Mouse (Mus musculus) ES-E14 (cell line): ENCODE measurements at regions not wholly inside any gene's neighbourhood (a gene's known extent, or its start where the extent isn't known, plus 50 kb on each side); places are given as distances from the start of the nearest gene placed in this dataset.
A peak's percentile ranks its signal among the peaks of the same experiment; 100 is the strongest.

ENCODE experiments used
- DNase-seq: peaks from one replicate; pipeline ENCODE4 v3.0.0-alpha.2; 2013; ENCODE audit warnings: low read depth, low spot score
- H3K27ac ChIP-seq: 2 replicates; pipeline ENCODE4 v1.5.1; 2012; ENCODE audit warnings: low read depth, mild to moderate bottlenecking, low read length, moderate library complexity, mixed read lengths; ENCODE audit not compliant: poor library complexity, insufficient read depth, severe bottlenecking
- H3K36me3 ChIP-seq: 2 replicates; pipeline ENCODE4 v1.6.1; 2012; ENCODE audit warnings: mild to moderate bottlenecking, low read length, moderate library complexity, mixed read lengths; ENCODE audit not compliant: control insufficient read depth, poor library complexity, insufficient read depth, severe bottlenecking
- H3K4me1 ChIP-seq, 2 experiments: fragments of 150-350 bp in 1 of 2; sonication (generic) in 1 of 2; 2 replicates each; pipeline ENCODE4 v1.6.1; 2012; ENCODE audit warnings: low read length in 2 of 2, mild to moderate bottlenecking in 1 of 2, mixed read lengths in 1 of 2; ENCODE audit not compliant: control insufficient read depth in 2 of 2, insufficient read depth in 2 of 2, poor library complexity in 1 of 2
- H3K4me3 ChIP-seq, 2 experiments: fragments of 150-350 bp in 1 of 2; sonication (generic) in 1 of 2; 2 replicates each; pipeline ENCODE4 v1.5.1; 2012; ENCODE audit warnings: low read length in 2 of 2, low read depth in 1 of 2, mild to moderate bottlenecking in 1 of 2, mixed read lengths in 1 of 2; ENCODE audit not compliant: insufficient read depth in 1 of 2, poor library complexity in 1 of 2, severe bottlenecking in 1 of 2
- H3K9ac ChIP-seq: 2 replicates; pipeline ENCODE4 v1.6.1; 2012; ENCODE audit warnings: low read depth, mild to moderate bottlenecking, low read length, mixed read lengths; ENCODE audit not compliant: poor library complexity, insufficient read depth, severe bottlenecking
- H3K9me3 ChIP-seq: fragments of 150-350 bp; sonication (generic); 2 replicates; pipeline ENCODE4 v1.6.1; 2012; ENCODE audit warnings: low read depth, mild to moderate bottlenecking, low read length; ENCODE audit not compliant: control insufficient read depth, insufficient read depth
- CHD2 ChIP-seq: IDR thresholded peaks from 2 replicates; pipeline ENCODE4 v1.6.1; 2014; ENCODE audit warnings: mild to moderate bottlenecking, low read depth, low read length, inconsistent platforms
- HCFC1 ChIP-seq: IDR thresholded peaks from 2 replicates; pipeline ENCODE4 v1.6.1; 2012; ENCODE audit warnings: low read length, inconsistent platforms, borderline replicate concordance; ENCODE audit not compliant: insufficient read depth
- MAFK ChIP-seq: IDR thresholded peaks from 2 replicates; pipeline ENCODE4 v1.6.1; 2014; ENCODE audit warnings: mild to moderate bottlenecking, low read depth, low read length, inconsistent platforms; ENCODE audit not compliant: insufficient read depth
- ZC3H11A ChIP-seq: IDR thresholded peaks from 2 replicates; pipeline ENCODE4 v1.6.1; 2012; ENCODE audit warnings: low read depth, mild to moderate bottlenecking, inconsistent platforms, low read length, borderline replicate concordance
- ZNF384 ChIP-seq: IDR thresholded peaks from 2 replicates; pipeline ENCODE4 v1.6.1; 2012; ENCODE audit warnings: low read depth, low read length, inconsistent platforms
- in situ Hi-C, 2 experiments: fragments of 600-800 bp; cut with MboI; formaldehyde crosslinking; loops; one replicate each; pipeline ENCODE4 v1.15.1; 2025; ENCODE audit warnings: low sequenced_read_pairs in 2 of 2, inconsistent platforms in 1 of 2; ENCODE audit not compliant: unreplicated experiment in 2 of 2

DNA sequence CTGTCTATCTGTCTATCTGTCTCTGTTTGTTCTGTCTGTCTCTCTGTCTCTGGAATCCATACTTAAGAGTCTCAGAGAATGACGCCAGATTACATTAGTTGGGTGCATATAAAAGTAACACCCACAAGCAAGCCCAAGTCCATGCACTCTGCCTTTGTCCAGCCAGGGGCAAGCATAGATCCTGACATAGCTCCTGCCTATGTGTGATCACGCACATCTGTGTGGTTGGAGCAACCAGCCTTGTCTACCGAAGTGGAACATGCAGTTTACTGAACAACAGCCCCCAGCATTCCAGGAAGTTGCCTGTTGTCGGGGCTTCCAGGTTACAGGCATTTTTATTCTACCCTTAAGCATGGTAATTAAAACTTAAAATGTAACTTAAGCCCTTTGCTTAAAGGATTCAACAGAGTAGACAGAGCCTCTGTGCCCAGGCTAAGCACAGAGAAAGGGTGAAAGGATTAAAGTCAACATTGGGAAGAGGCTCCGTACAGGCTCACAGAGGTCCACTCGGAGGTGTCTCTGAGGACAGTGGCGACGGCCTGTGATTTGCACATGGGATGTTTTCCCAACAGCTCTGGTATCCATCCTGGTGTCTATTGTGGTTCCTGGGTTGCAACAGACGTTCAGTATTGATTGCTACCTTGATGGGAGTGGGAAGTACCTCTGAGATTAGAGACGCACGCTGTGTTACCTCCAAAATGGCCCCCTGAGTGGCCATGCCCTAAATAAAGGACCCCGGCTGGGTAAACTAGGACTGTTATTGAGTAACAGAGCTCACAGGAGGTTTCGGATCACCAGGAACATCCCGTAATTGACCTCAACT, 363.6 kb downstream of the Ajap1 start:
- Histone ChIP-seq H3K9me3 (no peaks in the 10 kb centered on the region), H3K27ac (no peak overlapping the region), H3K4me1 (peaks cover 0 to 5% of the 10 kb centered on the region in 2 experiments; a peak in 1 of 4 replicates), H3K9ac (no peak overlapping the region), H3K4me3 (no peak overlapping the region), H3K36me3 (no peaks in the 10 kb centered on the region)
- in situ Hi-C loops, result no loop called here
- DNase-seq, result no peak
- TF ChIP-seq HCFC1 (no peak), MAFK (no peak), ZNF384 (no peak), CHD2 (no peak), ZC3H11A (no peak)

- in situ Hi-C loops, result no loop called here
- H3K27ac ChIP-seq, result no peak overlapping the region
- TF ChIP-seq HCFC1 (no peak), MAFK (no peak), ZC3H11A (no peak), ZNF384 (no peak), CHD2 (no peak)
- no peak overlapping the region for H3K9ac ChIP-seq
- H3K4me1 ChIP-seq, result peaks cover 0 to 5% of the 10 kb centered on the region in 2 experiments; a peak in 1 of 4 replicates
- H3K36me3 ChIP-seq, result no peaks in the 10 kb centered on the region
- no peak for DNase-seq
- H3K4me3 ChIP-seq, result no peak overlapping the region
- no peaks in the 10 kb centered on the region for H3K9me3 ChIP-seq
These were observed 367.6 kb downstream of the Ajap1 start for GRCm38 (mm10) chr4:153114998-153115397.

- no peak overlapping the region for H3K27ac ChIP-seq
- no peak for DNase-seq
- no peaks in the 10 kb centered on the region for H3K9me3 ChIP-seq
- H3K36me3 ChIP-seq, result no peaks in the 10 kb centered on the region
- peaks cover 0 to 5% of the 10 kb centered on the region in 2 experiments; a peak in 1 of 4 replicates for H3K4me1 ChIP-seq
- no peak overlapping the region for H3K9ac ChIP-seq
- in situ Hi-C loops, result no loop called here
- TF ChIP-seq CHD2 (no peak), ZNF384 (no peak), ZC3H11A (no peak), HCFC1 (no peak), MAFK (no peak)
- H3K4me3 ChIP-seq, result no peak overlapping the region
These were observed 369.0 kb downstream of the Ajap1 start for GRCm38 (mm10) chr4:153113577-153113976.

DNA sequence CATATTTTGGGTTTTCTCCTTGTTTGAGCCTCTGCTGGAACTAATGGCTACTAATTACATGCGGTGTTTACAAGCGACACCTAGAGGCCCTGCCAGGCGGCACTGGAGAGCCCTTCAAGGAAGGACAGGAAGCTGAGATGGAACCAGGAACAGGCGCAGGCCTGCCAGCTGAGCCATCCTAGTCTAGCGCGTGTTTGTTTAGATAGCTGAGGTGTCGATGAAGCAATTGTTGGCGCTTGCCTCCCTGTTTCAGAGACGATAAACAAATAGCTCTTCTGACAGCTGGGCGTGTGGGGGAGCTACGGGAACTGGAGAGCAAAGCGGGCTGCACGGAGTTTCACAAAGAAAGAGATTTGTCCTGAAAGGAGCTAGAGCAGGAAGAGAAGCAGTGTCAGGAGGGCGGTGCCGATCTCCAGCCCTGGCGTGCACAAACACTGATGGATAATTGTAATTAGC, 372.3 kb downstream of the Ajap1 start:
- TF ChIP-seq HCFC1 (no peak), ZNF384 (no peak), CHD2 (no peak), ZC3H11A (no peak), MAFK (no peak)
- H3K4me1 ChIP-seq, result peaks cover 0 to 4% of the 10 kb centered on the region in 2 experiments; a peak in 1 of 4 replicates
- H3K36me3 ChIP-seq, result no peaks in the 10 kb centered on the region
- no peak overlapping the region for H3K9ac ChIP-seq
- DNase-seq, result no peak
- in situ Hi-C loops, result no loop called here
- H3K9me3 ChIP-seq, result no peaks in the 10 kb centered on the region
- no peak overlapping the region for H3K27ac ChIP-seq
- H3K4me3 ChIP-seq, result peak overlapping the region in 1 of 2 experiments; percentile 28; a peak in 2 of 4 replicates
